Mouse (Mus musculus) heart, embryonic 11.5 days (tissue): ENCODE results near the gene Slc22a15. TPM values are rescaled to one million over a fixed set of nuclear protein-coding genes. Genes with fewer than 3 reads are reported as not detected.

ENCODE experiments used
- ATAC-seq: fragments of 200-750 bp; cut with Nextera tagmentation; replicated peaks from 2 replicates; pipeline ENCODE4 v1.8.0; 2017; ENCODE audit warnings: moderate library complexity; ENCODE audit not compliant: insufficient number of reproducible peaks, low FRiP score, low TSS enrichment
- H3K27ac ChIP-seq: fragments of 300-500 bp; sonication (generic); 2 replicates; pipeline ENCODE4 v1.5.1; 2014; ENCODE audit warnings: mild to moderate bottlenecking, low read depth, low read length
- H3K27me3 ChIP-seq: fragments of 300-500 bp; sonication (generic); 2 replicates; pipeline ENCODE4 v1.6.1; 2014; ENCODE audit warnings: mild to moderate bottlenecking, low read length, mixed read lengths; ENCODE audit not compliant: control insufficient read depth, insufficient read depth
- H3K36me3 ChIP-seq: fragments of 300-500 bp; sonication (generic); 2 replicates; pipeline ENCODE4 v1.6.1; 2014; ENCODE audit warnings: mild to moderate bottlenecking, low read length, moderate library complexity, mixed read lengths; ENCODE audit not compliant: control insufficient read depth, insufficient read depth
- H3K4me1 ChIP-seq: fragments of 300-500 bp; sonication (generic); 2 replicates; pipeline ENCODE4 v1.6.1; 2014; ENCODE audit warnings: low read length; ENCODE audit not compliant: control insufficient read depth, insufficient read depth
- H3K4me2 ChIP-seq: fragments of 300-500 bp; sonication (generic); 2 replicates; pipeline ENCODE4 v1.6.1; 2014; ENCODE audit warnings: mild to moderate bottlenecking, moderate library complexity
- H3K4me3 ChIP-seq: fragments of 300-500 bp; sonication (generic); 2 replicates; pipeline ENCODE4 v1.5.1; 2014; ENCODE audit warnings: low read depth, low read length
- H3K9ac ChIP-seq: fragments of 300-500 bp; sonication (generic); 2 replicates; pipeline ENCODE4 v1.6.1; 2014; ENCODE audit warnings: mild to moderate bottlenecking, low read depth, low read length, moderate library complexity
- H3K9me3 ChIP-seq: fragments of 300-500 bp; sonication (generic); replicated peaks from 2 replicates; pipeline ENCODE4 v1.6.1; 2016; ENCODE audit warnings: low read length; ENCODE audit not compliant: control insufficient read depth
- WGBS: fragments of 180-500 bp; shearing (Covaris S2); extraction: QIAGEN DNeasy Blood & Tissue Kit; methylation state at CpG from one replicate; pipeline ENCODE4 v1.1.7; 2014; ENCODE audit not compliant: insufficient replicate concordance; 5-methylcytosine and 5-hydroxymethylcytosine counted together
- polyA plus RNA-seq: library from polyadenylated mRNA; unstranded; fragments of >200 nt; fragmentation: Nextera tagmentation; extraction: Ambion mirVana; gene quantifications from 2 replicates; pipeline ENCODE4 v1.2.1, GENCODE M21; 2014

Slc22a15 gene
- polyA plus RNA-seq, 1 experiment from 2014 or later, result 7.3 TPM

DNA sequence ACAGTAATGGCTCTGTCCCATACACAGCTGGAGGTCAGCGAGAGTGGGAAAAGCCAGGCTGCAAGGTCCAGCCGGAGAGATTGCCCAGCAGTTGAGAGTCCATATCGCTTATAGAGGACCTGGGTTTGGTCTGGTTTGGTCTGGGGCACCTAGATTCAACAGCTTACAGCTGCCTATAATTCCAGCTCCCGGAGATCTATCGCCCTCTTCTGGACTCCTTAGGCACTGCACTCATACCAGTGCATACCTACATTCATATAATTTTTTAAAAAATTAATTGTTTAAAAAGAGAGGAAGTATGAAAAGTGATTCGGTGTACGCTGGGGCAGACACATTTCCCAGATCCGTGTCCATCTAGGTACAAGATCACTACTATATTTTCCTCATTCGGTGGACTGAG is 84.9 kb downstream of the Slc22a15 start:
- H3K4me1 ChIP-seq, result peaks cover 3% of the 10 kb centered on the region; the same call in 1 of the 2 replicates
- H3K4me3 ChIP-seq, result no peak overlapping the region
- no peaks in the 10 kb centered on the region for H3K27me3 ChIP-seq
- no peak overlapping the region for H3K4me2 ChIP-seq
- no peaks in the 10 kb centered on the region for H3K9me3 ChIP-seq
- WGBS, result 78% methylated on average over 9 of the region's 9 CpGs
- H3K27ac ChIP-seq, result no peak overlapping the region
- no peaks in the 10 kb centered on the region for H3K36me3 ChIP-seq
- ATAC-seq, result no peak
- no peak overlapping the region for H3K9ac ChIP-seq

- H3K27ac ChIP-seq, result no peak overlapping the region
- no peak for ATAC-seq
- no peak overlapping the region for H3K9ac ChIP-seq
- peaks cover 6% of the 10 kb centered on the region; the same call in 1 of the 2 replicates for H3K4me1 ChIP-seq
- no peak overlapping the region for H3K4me2 ChIP-seq
- H3K9me3 ChIP-seq, result no peaks in the 10 kb centered on the region
- no peaks in the 10 kb centered on the region for H3K27me3 ChIP-seq
- no peak overlapping the region for H3K4me3 ChIP-seq
- no peaks in the 10 kb centered on the region for H3K36me3 ChIP-seq
- 75% methylated on average over 3 of the region's 3 CpGs for WGBS
Observed at GRCm38 (mm10) chr3:101836971-101837370, 87.3 kb downstream of the Slc22a15 start.

- Histone ChIP-seq H3K4me2 (peak overlapping the region; percentile 59), H3K9ac (0 out of 2 replicates have a peak overlapping the region, but pooled peaks have one; percentile 6), H3K9me3 (no peaks in the 10 kb centered on the region), H3K36me3 (no peaks in the 10 kb centered on the region), H3K4me3 (0 out of 2 replicates have a peak overlapping the region, but pooled peaks have one; percentile 11), H3K4me1 (peaks cover 10% of the 10 kb centered on the region), H3K27ac (peak overlapping the region; percentile 41; the same call in 1 of the 2 replicates), H3K27me3 (no peaks in the 10 kb centered on the region)
- WGBS, result 66% methylated on average over 5 of the region's 5 CpGs
- ATAC-seq, result no peak
Observed at GRCm38 (mm10) chr3:101836532-101836931, 87.7 kb downstream of the Slc22a15 start.

DNA sequence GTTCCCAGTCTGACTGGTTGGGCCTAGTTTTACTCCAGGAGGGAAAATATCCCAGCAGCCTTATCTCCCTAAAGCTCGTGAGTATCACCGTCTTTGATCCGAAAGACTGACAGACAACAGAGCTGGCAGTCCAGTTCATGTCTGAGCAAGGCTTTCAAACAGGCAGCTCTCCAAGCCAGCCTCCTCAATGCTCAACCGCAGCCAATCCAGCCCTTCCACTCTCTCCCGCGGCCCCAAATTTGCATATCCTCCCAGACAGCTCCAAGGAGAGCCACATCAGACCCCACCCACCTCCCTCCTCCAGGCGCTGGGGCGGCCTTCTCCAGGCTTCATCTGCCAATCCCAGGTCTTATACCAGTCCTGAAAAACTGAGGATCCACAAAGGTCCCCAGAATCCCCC is 88.2 kb downstream of the Slc22a15 start:
- no peaks in the 10 kb centered on the region for H3K36me3 ChIP-seq
- peaks cover 11% of the 10 kb centered on the region for H3K4me1 ChIP-seq
- no peak; the same call in 1 of the 2 replicates for ATAC-seq
- 0 out of 2 replicates have a peak overlapping the region, but pooled peaks have one; percentile 11 for H3K4me3 ChIP-seq
- 0 out of 2 replicates have a peak overlapping the region, but pooled peaks have one; percentile 6 for H3K9ac ChIP-seq
- no peaks in the 10 kb centered on the region for H3K9me3 ChIP-seq
- peak overlapping the region; percentile 41; the same call in 1 of the 2 replicates for H3K27ac ChIP-seq
- no peaks in the 10 kb centered on the region for H3K27me3 ChIP-seq
- H3K4me2 ChIP-seq, result peak overlapping the region; percentile 59
- WGBS, result under 1% methylated on average over 8 of the region's 8 CpGs

DNA sequence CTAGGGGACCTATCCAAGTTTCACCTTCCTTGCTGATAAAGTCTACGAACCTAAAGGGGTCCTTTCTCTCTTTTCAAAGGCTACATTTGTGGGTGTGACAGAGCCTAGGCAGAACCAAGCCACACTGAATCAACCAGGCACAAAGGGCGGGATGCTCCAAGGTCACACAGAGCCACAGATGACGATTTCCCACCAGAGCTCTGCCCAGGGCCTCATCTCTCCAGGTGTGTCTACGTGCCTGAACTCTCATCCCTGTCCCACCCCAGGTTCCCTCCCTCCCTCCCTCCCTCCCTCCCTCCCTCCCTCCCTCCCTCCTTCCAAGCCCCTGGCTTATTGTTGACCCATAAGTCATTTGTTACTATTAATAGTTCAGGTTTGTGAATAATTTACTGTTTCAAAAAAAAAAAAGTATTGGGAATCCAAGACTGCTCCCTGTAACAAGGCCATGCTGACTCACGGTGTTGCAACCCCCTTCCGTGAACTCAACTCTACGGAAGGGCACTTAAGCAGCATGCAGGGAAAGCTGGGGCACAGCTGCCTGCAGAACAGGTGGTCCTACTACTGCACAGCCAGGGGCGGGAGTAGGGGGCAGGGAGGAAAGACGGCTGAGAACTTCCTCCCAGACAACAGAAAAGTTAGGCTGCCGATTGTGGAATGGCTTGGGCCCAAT is 92.9 kb downstream of the Slc22a15 start:
- H3K27me3 ChIP-seq, result no peaks in the 10 kb centered on the region
- H3K36me3 ChIP-seq, result no peaks in the 10 kb centered on the region
- 0 out of 2 replicates have a peak overlapping the region, but pooled peaks have one; percentile 14 for H3K4me2 ChIP-seq
- WGBS, result 35% methylated on average over 10 of the region's 10 CpGs
- H3K9me3 ChIP-seq, result no peaks in the 10 kb centered on the region
- ATAC-seq, result no peak
- no peak overlapping the region for H3K9ac ChIP-seq
- H3K27ac ChIP-seq, result no peak overlapping the region
- peaks cover 10% of the 10 kb centered on the region for H3K4me1 ChIP-seq
- no peak overlapping the region for H3K4me3 ChIP-seq

- H3K36me3 ChIP-seq, result no peaks in the 10 kb centered on the region
- no peak overlapping the region for H3K9ac ChIP-seq
- no peaks in the 10 kb centered on the region for H3K9me3 ChIP-seq
- H3K4me3 ChIP-seq, result no peak overlapping the region
- H3K27ac ChIP-seq, result no peak overlapping the region
- H3K4me1 ChIP-seq, result peaks cover 8% of the 10 kb centered on the region
- no peak overlapping the region for H3K4me2 ChIP-seq
- 71% methylated on average over 10 of the region's 10 CpGs for WGBS
- no peaks in the 10 kb centered on the region for H3K27me3 ChIP-seq
- ATAC-seq, result no peak
Observed at GRCm38 (mm10) chr3:101829881-101830616, 94.2 kb downstream of the Slc22a15 start.

DNA sequence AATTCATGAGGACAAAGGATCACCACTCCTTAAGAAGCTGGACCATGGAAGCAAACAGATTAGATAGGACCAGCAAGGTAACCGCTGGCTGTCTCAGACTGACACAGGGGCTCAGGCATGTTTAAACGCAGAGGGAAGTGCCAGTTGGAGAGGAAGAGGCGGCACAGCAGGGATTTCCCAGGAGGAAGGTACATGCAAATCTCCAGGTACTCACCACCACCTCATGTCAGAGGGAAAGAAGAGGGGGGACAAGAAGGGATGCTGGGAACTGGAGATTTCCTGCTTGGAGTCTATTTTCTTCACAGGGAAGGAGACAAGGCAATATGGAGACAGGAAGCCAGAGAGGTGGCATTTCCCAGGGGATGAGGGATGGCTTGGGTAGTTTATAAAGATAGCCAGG is 95.7 kb downstream of the Slc22a15 start:
- Histone ChIP-seq H3K9me3 (no peaks in the 10 kb centered on the region), H3K4me1 (peaks cover 8% of the 10 kb centered on the region), H3K9ac (no peak overlapping the region), H3K4me3 (no peak overlapping the region), H3K27ac (no peak overlapping the region), H3K36me3 (no peaks in the 10 kb centered on the region), H3K4me2 (no peak overlapping the region), H3K27me3 (no peaks in the 10 kb centered on the region)
- 30% methylated on average over 3 of the region's 3 CpGs for WGBS
- no peak for ATAC-seq

DNA sequence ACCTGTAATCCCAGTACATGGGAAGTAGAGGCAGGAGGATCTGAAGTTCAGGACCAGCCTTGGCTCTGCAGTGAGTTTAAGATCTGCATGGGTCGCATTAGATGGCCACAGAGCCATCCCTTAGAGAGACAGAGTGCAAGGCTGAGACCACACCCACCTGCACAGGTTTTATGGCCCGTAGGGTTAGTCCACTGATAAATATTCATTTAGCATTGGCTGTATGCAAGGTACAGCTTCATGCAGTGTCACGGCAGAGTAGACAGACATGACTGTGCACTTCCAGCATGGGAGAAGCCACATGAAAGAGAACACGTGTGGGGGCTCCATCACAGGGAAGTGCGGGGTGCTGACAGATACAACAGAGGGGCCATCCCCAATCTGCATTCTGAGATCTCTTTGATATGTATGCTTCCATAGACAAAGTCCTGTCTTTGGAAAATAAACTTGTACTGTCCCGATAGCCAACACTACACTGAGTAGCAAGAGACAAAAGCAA is 97.0 kb downstream of the Slc22a15 start:
- H3K4me2 ChIP-seq, result no peak overlapping the region
- H3K27me3 ChIP-seq, result no peaks in the 10 kb centered on the region
- ATAC-seq, result no peak
- no peak overlapping the region for H3K27ac ChIP-seq
- H3K9me3 ChIP-seq, result no peaks in the 10 kb centered on the region
- no peaks in the 10 kb centered on the region for H3K36me3 ChIP-seq
- H3K9ac ChIP-seq, result no peak overlapping the region
- H3K4me1 ChIP-seq, result peaks cover 8% of the 10 kb centered on the region
- 83% methylated on average over 6 of the region's 6 CpGs for WGBS
- no peak overlapping the region for H3K4me3 ChIP-seq
